Mouse (Mus musculus) small intestine, adult 2 months (tissue): ENCODE results near the gene Spatc1l. TPM values are rescaled to one million over a fixed set of nuclear protein-coding genes. Genes with fewer than 3 reads are reported as not detected.

Experiments used
- H3K27ac ChIP-seq: fragments of 200-500 bp; 2 replicates; pipeline ENCODE4 v1.5.1; 2012; ENCODE audit warnings: low read depth, low read length, control low read depth, inconsistent platforms; ENCODE audit not compliant: insufficient read depth
- H3K27me3 ChIP-seq: fragments of 200-500 bp; 2 replicates; pipeline ENCODE4 v1.6.1; 2012; ENCODE audit warnings: mild to moderate bottlenecking, moderate library complexity, low read length, inconsistent platforms; ENCODE audit not compliant: control insufficient read depth, insufficient read depth
- H3K36me3 ChIP-seq: fragments of 200-500 bp; 2 replicates; pipeline ENCODE4 v1.6.1; 2012; ENCODE audit warnings: mild to moderate bottlenecking, low read length, control low read depth, inconsistent platforms; ENCODE audit not compliant: control insufficient read depth, insufficient read depth
- H3K4me1 ChIP-seq: fragments of 200-500 bp; 2 replicates; pipeline ENCODE4 v1.6.1; 2012; ENCODE audit warnings: low read length, inconsistent platforms, mixed read lengths; ENCODE audit not compliant: control insufficient read depth, insufficient read depth, insufficient read length
- H3K4me3 ChIP-seq: fragments of 200-500 bp; 2 replicates; pipeline ENCODE4 v1.5.1; 2012; ENCODE audit warnings: low read depth, mild to moderate bottlenecking, control low read depth, inconsistent platforms, low read length, moderate library complexity
- CTCF ChIP-seq: fragments of 200-500 bp; IDR thresholded peaks from 2 replicates; pipeline ENCODE4 v1.5.1; 2012; ENCODE audit warnings: low read depth, mild to moderate bottlenecking, control low read depth, inconsistent platforms, low read length, moderate library complexity, mixed read lengths; ENCODE audit not compliant: insufficient replicate concordance, insufficient read length; ENCODE audit errors: extremely low read depth
- POLR2A ChIP-seq: fragments of 200-500 bp; IDR thresholded peaks from 2 replicates; pipeline ENCODE4 v1.6.1; 2012; ENCODE audit warnings: low read depth, mild to moderate bottlenecking, control low read depth, inconsistent platforms, low read length, moderate library complexity
- WGBS: fragments of 180-500 bp; shearing (Covaris S2); methylation state at CpG from one replicate; pipeline ENCODE4 v1.1.7; 2018; 5-methylcytosine and 5-hydroxymethylcytosine counted together
- polyA plus RNA-seq: library from polyadenylated mRNA; depleted of rRNA; stranded (reverse); fragments of >200 nt; gene quantifications from 2 replicates; pipeline ENCODE4 v1.2.3, GENCODE M21; 2012

Gene Spatc1l
- polyA plus RNA-seq, 1 experiment, result 0.11 TPM

- no peak overlapping the region for H3K4me3 ChIP-seq
- WGBS, result 85% methylated on average over 11 of the region's 11 CpGs
- no peaks in the 10 kb centered on the region for H3K27me3 ChIP-seq
- H3K4me1 ChIP-seq, result peaks cover 4% of the 10 kb centered on the region
- TF ChIP-seq CTCF (no peak), POLR2A (no peak)
- peaks cover 67% of the 10 kb centered on the region for H3K36me3 ChIP-seq
- H3K27ac ChIP-seq, result no peak overlapping the region
Observed at GRCm38 (mm10) chr10:76541336-76542085, 20.6 kb upstream of the Spatc1l start.

- Histone ChIP-seq H3K27me3 (no peaks in the 10 kb centered on the region), H3K4me1 (no peaks in the 10 kb centered on the region), H3K27ac (no peak overlapping the region), H3K4me3 (no peak overlapping the region), H3K36me3 (peaks cover 79% of the 10 kb centered on the region)
- TF ChIP-seq CTCF (no peak), POLR2A (no peak)
- 77% methylated on average over 10 of the region's 10 CpGs for WGBS
Observed at GRCm38 (mm10) chr10:76542636-76543375, 19.3 kb upstream of the Spatc1l start.

- no peak overlapping the region for H3K4me3 ChIP-seq
- H3K36me3 ChIP-seq, result peaks cover 74% of the 10 kb centered on the region
- WGBS, result 94% methylated on average over 8 of the region's 8 CpGs
- TF ChIP-seq CTCF (no peak), POLR2A (no peak)
- no peaks in the 10 kb centered on the region for H3K27me3 ChIP-seq
- no peak overlapping the region for H3K27ac ChIP-seq
- H3K4me1 ChIP-seq, result no peaks in the 10 kb centered on the region
Observed at GRCm38 (mm10) chr10:76546566-76546965, 15.5 kb upstream of the Spatc1l start.

DNA sequence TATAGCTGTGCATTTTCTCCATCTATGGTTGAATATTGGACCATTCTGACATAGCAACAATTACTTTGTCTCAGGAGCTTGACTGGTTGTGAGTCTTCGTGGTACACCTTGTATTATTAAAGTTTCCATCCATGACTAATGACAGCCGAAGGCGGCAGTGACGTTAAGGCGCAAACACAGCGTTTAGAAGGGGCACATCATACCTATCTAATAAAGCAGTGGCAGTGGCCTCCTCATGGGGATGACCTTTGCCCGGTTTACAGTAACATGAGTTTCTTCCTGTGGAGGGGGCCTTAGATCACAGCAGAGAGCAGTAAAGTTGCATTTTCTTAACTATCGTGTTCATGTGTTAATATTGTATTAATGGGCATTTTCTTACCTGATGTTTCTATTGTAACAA lies 13.9 kb upstream of the Spatc1l start:
- no peak for TF ChIP-seq POLR2A
- no peak for TF ChIP-seq CTCF
- peaks cover 76% of the 10 kb centered on the region for H3K36me3 ChIP-seq
- no peak overlapping the region for H3K27ac ChIP-seq
- no peaks in the 10 kb centered on the region for H3K4me1 ChIP-seq
- H3K4me3 ChIP-seq, result no peak overlapping the region
- H3K27me3 ChIP-seq, result no peaks in the 10 kb centered on the region
- 73% methylated on average over 8 of the region's 8 CpGs for WGBS

DNA sequence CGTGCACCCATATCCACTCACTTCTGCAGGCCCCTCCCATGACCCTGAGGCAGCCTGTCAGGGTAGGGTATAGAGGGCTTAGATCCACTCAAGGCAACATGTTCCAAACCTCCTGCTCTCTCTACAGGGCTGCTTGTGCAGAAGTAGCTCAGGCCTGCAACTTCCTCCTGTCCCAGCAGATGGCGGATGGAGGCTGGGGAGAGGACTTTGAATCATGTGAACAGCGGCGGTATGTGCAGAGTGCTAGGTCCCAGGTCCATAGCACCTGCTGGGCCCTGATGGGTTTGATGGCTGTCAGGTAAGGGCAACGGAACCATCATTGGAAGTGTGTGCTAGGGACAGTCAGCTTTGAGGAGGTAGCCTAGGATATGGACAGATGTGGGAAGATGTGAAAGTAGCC lies 11.6 kb upstream of the Spatc1l start:
- Histone ChIP-seq H3K36me3 (peaks cover 74% of the 10 kb centered on the region), H3K4me3 (no peak overlapping the region), H3K4me1 (no peaks in the 10 kb centered on the region), H3K27ac (no peak overlapping the region), H3K27me3 (no peaks in the 10 kb centered on the region)
- TF ChIP-seq CTCF (no peak), POLR2A (no peak)
- 97% methylated on average over 5 of the region's 5 CpGs for WGBS

- peaks cover 66% of the 10 kb centered on the region for H3K36me3 ChIP-seq
- H3K4me3 ChIP-seq, result no peak overlapping the region
- WGBS, result 69% methylated on average over 3 of the region's 3 CpGs
- H3K4me1 ChIP-seq, result no peaks in the 10 kb centered on the region
- no peaks in the 10 kb centered on the region for H3K27me3 ChIP-seq
- no peak for TF ChIP-seq CTCF
- no peak for TF ChIP-seq POLR2A
- no peak overlapping the region for H3K27ac ChIP-seq
Observed at GRCm38 (mm10) chr10:76551556-76551955, 10.5 kb upstream of the Spatc1l start.

- TF ChIP-seq POLR2A, result no peak
- no peaks in the 10 kb centered on the region for H3K4me1 ChIP-seq
- H3K36me3 ChIP-seq, result peaks cover 49% of the 10 kb centered on the region
- H3K27ac ChIP-seq, result no peak overlapping the region
- H3K27me3 ChIP-seq, result no peaks in the 10 kb centered on the region
- 90% methylated on average over 5 of the region's 5 CpGs for WGBS
- H3K4me3 ChIP-seq, result no peak overlapping the region
Observed at GRCm38 (mm10) chr10:76554061-76554460, 8.0 kb upstream of the Spatc1l start.
